Mouse (Mus musculus): ENCODE results near the gene Tmc6.

DNA sequence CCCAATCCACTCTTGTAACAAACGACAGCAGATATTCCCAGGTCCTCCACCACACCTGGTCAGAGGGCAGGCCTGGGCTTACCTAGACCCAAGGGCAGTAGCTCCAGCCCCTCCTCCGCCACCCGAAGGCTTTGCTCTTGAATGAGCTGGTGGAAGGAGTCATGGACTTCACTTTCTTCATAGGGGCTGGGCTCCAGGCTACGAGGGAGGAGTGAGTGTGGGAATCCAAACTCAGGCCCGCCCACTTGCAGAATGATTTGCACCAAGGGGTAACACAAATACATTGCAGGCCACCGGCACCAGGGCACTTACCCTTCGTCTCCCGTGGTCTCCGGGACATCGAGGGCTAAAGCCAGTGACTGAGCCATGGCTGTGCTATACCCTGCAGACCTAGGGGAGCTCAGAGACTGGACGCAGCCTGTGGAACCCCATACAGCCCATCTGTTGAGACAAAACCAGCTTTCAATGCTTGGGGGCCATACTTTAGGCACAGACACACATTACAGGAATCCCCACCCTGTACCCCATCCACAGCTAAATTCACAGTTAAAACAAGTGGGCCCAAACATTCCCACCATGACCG, 3.1 kb downstream of the Tmc6 start:
- TF ChIP-seq CTCF (IDR thresholded peaks at IDR 0.05; ENCODE audit: insufficient read depth, low read length) (no peak), POLR2A (IDR thresholded peaks at IDR 0.05; ENCODE audit: borderline replicate concordance, extremely low read depth, low read depth, low read length) (peak; percentile 43; the same call in 1 of the 2 replicates)
